Mouse (Mus musculus): ENCODE measurements around the gene Ush2a. TPM values are rescaled to one million over a fixed set of nuclear protein-coding genes. Genes with fewer than 3 reads are reported as not detected.

Ush2a gene
- total RNA-seq, 1 experiment from 2014 or later = not detected

GRCm38 (mm10) chr1:188729179-188729578 lies 467.4 kb downstream of the Ush2a start:
- ATAC-seq (replicated peaks; ENCODE audit: low read depth, poor library complexity, severe bottlenecking) = no peak

DNA sequence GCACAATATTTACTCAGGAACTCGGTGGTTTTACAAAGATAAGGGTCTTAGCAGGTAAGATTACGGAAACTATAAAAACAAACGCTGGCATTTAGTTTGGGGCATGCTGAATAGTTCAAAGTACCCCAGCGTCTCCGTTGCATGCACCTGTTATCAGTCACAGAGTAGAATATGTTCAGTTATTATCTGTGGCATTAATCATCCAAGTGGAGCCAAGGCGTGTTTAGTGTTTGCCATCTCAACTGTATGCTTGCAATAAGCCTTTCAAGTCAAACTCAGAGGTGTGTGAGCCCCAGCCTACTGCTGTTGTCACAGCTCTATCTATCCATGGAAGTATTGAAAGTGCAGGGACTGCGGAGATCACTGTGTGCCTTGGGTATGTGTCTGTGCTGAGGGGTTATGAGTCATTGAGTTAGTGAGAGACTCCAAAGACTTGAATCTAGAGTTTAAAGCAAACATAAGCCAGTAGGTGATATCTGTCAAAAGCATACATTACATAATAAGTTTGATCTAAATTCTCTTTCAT lies 473.0 kb downstream of the Ush2a start:
- ATAC-seq (replicated peaks; ENCODE audit: low read depth, poor library complexity, severe bottlenecking) = no peak

GRCm38 (mm10) chr1:188742971-188743370 lies 481.1 kb downstream of the Ush2a start:
- ATAC-seq (replicated peaks; ENCODE audit: low read depth, poor library complexity, severe bottlenecking) = no peak

DNA sequence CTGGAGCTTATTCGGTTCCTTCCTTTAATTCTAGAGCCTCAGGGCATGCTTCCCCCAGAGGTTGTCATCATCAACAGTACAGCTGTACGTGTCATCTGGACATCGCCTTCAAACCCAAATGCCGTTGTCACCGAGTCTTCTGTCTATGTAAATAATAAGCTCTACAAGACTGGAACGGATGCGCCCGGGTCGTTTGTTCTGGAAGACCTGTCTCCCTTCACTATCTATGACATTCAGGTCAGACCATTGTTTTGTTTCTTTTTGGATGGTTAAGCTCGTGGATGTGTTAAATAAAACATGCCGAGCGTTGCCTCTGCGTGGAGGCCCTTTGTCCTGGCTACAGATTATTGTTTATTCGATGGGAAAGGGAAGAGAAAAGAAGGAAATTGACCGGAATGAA lies 493.2 kb downstream of the Ush2a start:
- ATAC-seq (replicated peaks; ENCODE audit: low read depth, poor library complexity, severe bottlenecking) = no peak

GRCm38 (mm10) chr1:188760515-188760914 lies 498.7 kb downstream of the Ush2a start:
- ATAC-seq (replicated peaks; ENCODE audit: low read depth, poor library complexity, severe bottlenecking) = no peak

DNA sequence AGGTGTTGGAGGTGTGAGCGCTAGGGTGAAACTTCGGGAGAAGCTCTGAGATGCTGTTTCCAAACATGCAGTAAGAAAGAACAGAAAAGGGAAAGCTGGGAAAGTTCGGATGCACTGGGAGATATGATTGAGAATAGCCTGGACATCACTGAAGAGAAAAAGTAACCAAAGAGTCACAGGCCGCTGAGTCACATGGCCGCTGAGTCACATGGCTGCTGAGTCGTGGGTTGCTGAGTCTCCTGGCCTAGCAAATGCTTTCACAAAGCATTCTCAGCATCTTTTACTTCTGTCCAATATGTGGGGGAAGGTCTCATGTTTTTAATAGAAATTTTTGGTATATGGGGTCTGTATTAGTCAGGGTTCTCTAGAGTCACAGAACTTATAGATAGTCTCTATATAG lies 500.6 kb downstream of the Ush2a start:
- no peak for ATAC-seq (replicated peaks; ENCODE audit: low read depth, poor library complexity, severe bottlenecking)

- no peak for ATAC-seq (replicated peaks; ENCODE audit: low read depth, poor library complexity, severe bottlenecking)
Measured at GRCm38 (mm10) chr1:188763761-188764160, 501.9 kb downstream of the Ush2a start.

DNA sequence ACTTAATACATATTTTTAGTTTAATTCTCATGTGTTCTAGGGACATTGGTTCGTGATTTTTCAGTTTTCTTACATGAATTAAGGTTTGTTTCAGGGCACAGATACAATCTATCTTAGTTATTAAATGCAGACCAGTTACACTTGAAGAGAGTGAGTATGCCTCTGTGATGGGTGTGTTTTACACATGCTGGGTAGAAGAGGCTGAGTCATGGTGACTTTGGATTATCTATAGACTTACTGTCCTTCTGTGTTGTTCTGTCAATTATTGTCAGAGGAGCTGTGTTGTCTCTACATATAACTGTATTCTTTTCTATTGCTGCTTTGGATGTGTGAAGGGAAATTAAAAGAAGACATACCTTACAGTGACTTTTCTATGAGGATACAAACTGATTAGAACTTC lies 509.0 kb downstream of the Ush2a start:
- ATAC-seq (replicated peaks; ENCODE audit: low read depth, poor library complexity, severe bottlenecking) = no peak

DNA sequence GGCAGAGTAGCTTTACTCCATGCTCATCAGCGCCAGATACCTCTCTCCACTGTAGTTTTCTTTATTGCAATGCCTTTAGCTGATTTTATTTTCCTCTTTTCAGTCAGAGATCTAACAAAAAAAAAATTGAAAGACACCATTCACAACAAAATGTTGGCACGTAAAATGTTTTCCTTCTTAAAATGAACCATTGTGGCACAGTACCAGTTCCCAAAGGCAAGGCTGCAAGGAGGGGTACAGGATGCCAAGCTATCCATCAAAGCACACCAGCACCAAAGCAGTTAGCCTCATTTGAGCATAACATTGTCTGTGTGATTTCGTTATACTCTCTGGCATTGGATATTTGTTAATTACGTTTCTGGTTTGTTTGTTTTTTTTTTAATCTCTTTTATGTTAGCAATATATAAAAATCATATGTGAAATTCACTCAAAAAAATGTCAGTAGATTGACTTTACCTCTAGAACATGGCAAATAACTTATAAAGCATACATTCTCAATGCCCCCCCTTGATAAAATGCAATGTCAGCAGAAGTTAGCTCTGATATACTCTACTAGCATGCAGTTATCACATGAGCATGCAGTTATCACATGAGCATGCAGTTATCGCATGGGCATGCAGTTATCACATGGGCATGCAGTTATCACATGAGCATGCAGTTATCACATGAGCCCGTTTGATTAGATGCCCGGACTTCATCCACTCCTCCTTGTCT lies 510.9 kb downstream of the Ush2a start:
- ATAC-seq (replicated peaks; ENCODE audit: low read depth, poor library complexity, severe bottlenecking) = no peak

- no peak for ATAC-seq (replicated peaks; ENCODE audit: low read depth, poor library complexity, severe bottlenecking)
Measured at GRCm38 (mm10) chr1:188773631-188774030, 511.8 kb downstream of the Ush2a start.

- ATAC-seq (replicated peaks; ENCODE audit: low read depth, poor library complexity, severe bottlenecking) = no peak
Measured at GRCm38 (mm10) chr1:188777556-188778161, 515.8 kb downstream of the Ush2a start.

GRCm38 (mm10) chr1:188785056-188785455 lies 523.2 kb downstream of the Ush2a start:
- no peak for ATAC-seq (replicated peaks; ENCODE audit: low read depth, poor library complexity, severe bottlenecking)

- ATAC-seq (replicated peaks; ENCODE audit: low read depth, poor library complexity, severe bottlenecking) = 0 out of 2 replicates have a peak, but pooled peaks have one; percentile 47
Measured at GRCm38 (mm10) chr1:188805069-188805468, 543.2 kb downstream of the Ush2a start.

DNA sequence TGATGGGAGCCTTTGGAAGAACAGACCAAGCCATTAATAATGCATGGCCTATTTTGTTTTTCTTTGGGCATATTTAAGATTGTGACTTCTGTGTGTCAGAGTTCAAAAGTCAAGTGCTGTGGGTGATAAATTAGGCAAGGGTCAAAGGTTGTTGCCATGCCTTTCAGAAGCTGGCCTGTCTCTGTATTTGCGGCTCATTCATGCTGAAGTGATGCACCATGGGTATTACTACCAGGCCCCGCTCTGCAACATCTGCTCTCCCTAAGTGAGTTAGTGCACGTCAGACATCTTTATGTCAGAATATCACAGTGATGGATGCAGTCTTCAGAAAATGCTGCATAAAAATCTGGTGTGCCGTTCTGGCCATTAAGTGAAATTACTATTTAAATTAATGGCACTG lies 544.0 kb downstream of the Ush2a start:
- ATAC-seq (replicated peaks; ENCODE audit: low read depth, poor library complexity, severe bottlenecking) = no peak

DNA sequence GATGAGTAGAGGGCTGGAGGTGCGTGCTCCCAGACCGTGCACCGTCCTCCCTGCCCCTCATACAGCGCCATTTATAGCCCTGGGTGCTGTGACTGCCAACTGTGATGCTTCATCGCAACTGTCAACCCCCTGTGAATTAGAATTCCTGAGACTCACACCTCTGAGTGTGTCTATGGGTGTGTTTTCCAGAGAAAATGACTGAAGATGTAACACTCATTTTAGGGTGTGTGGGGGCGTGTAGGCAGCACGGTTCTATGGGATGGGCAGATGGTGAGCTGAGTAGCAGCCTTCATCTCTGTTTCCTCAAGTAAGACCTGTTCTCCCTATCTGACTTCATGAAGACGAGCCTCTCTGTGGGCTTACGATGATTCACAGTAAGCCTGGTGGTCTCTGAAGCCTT lies 548.8 kb downstream of the Ush2a start:
- no peak for ATAC-seq (replicated peaks; ENCODE audit: low read depth, poor library complexity, severe bottlenecking)

DNA sequence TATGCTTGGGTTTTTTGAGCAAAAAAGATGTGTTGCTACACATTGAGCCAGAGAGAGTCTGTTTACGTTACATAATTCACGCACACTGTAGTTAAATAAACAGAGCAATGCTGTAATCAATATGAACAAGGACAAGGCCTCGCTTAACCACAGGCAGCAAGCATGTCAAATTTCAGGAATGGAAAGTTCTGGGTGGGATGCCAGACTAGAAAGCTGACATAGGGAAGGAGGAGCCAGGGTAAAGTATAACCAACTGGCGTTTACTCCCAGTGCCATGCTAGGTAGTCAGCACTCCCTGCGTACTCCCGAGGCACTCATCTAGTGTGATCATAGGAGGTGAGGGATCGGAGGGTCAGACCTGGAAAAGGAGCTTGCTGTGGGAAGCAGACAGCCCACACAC lies 553.2 kb downstream of the Ush2a start:
- no peak for ATAC-seq (replicated peaks; ENCODE audit: low read depth, poor library complexity, severe bottlenecking)

GRCm38 (mm10) chr1:188824195-188824594 lies 562.4 kb downstream of the Ush2a start:
- no peak for ATAC-seq (replicated peaks; ENCODE audit: low read depth, poor library complexity, severe bottlenecking)

DNA sequence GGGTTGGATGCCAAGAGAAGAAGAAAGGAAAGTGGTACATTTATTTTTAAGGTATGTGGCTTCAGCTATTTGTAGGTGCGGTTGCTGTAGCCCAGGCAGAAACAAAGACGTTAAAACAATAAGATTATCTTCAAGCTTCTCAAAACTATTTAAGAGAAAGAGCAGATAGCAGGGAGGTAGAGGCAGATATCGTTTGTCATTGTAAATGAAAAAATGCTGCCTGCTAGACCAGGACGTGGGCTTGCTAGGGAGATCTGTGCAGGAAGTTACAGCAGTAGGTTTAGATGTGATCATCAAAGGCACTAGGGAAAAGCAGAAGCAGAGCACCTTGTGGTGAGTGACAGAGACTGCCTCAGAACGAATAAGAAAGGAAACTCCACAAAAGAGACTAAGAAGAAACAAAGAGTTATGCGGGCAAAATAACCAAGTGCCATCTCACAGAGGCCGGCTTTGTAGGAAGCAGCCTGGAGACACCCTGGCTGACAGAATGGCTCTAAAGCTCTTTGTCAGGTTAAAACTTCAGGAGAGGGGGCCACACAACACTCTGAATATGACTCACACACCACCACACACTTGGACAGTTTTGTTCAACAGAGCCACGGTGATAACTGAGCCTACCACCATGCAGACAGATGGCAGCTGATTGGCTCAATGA lies 563.2 kb downstream of the Ush2a start:
- ATAC-seq (replicated peaks; ENCODE audit: low read depth, poor library complexity, severe bottlenecking) = no peak

DNA sequence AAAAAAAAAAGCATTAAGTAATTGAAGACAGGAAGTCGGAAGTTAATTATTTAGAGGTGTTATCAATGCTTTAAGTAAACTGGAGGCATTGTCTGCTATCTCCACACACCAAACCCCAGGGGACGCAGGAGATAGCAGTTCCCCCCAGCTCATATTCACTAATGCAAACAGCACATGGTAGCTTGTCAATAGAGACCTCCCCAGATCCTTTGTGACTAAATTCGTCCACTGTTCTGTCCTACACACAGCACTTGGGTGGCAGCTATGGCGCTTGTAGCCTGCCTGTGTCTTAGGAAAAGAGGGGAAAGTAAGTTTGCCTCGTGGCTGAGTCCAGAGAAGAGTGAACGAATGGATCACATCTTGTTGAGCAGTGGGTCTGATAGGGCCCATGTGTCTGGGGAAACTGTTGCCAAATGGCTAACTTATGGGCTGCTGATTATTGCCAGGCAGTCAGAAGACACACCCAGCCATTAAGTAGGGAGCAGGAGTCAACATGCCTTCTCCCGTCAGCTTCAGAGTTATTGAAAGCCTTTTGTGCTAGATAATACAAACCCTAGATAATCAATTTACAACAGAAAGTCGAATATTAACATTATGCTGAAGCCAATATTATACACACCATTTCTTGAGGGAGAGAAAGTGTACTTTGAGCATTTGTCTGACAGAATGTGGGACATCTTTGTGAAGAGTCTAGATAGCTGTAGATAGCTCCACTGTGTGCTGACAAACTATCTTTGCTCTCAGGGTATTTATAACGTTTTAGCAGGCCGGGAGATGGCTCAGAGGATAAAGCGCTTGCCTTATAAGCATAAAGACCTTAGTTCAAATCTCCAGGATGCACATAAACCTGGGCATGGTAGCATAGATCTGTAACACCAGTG lies 568.9 kb downstream of the Ush2a start:
- ATAC-seq (replicated peaks; ENCODE audit: low read depth, poor library complexity, severe bottlenecking) = no peak

- no peak for ATAC-seq (replicated peaks; ENCODE audit: low read depth, poor library complexity, severe bottlenecking)
Measured at GRCm38 (mm10) chr1:188833906-188834305, 572.1 kb downstream of the Ush2a start.
